Mouse (Mus musculus) kidney, postnatal 14 days (tissue): ENCODE measurements at regions not wholly inside any gene's neighbourhood (a gene's known extent, or its start where the extent isn't known, plus 50 kb on each side); places are given as distances from the start of the nearest gene placed in this dataset.

ENCODE experiments used
- DNase-seq: peaks from one replicate; pipeline ENCODE4 v3.0.0; 2022; ENCODE audit warnings: mixed read lengths

- no peak for DNase-seq
These were observed 128.8 kb upstream of the Dock1 start for GRCm38 (mm10) chr7:134541699-134542098.

- DNase-seq = no peak
These were observed 124.3 kb upstream of the Dock1 start for GRCm38 (mm10) chr7:134546187-134546586.

DNA sequence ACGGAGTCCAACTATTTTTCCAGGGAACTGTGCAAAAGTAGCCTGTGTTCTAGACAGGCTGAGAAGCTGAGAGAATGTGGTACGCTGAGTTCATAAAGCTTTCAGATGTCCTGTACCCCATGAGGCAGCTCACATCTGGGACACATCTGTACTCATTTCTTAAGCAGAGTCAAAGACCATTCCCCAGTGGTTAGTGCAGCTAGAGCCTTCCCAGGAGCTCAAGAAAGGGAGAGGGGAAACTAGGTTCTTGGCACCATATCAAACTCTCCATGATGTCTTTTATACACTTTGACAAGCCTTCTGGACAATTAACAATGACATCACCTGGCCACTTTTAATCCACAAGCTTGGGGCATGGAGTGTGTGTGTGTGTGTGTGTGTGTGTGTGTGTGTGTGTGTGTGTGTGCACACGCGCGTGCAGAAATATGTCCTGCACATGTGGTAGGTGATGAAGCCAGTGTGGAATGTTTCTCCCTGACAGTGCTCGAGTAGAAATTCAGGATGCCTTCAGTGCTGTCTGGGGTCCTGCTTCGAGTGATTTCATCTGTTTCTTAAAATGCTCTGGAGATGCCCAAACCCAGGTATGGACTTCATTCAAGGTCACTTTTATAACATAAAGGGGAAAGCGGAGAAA lies 121.1 kb upstream of the Dock1 start:
- no peak for DNase-seq

DNA sequence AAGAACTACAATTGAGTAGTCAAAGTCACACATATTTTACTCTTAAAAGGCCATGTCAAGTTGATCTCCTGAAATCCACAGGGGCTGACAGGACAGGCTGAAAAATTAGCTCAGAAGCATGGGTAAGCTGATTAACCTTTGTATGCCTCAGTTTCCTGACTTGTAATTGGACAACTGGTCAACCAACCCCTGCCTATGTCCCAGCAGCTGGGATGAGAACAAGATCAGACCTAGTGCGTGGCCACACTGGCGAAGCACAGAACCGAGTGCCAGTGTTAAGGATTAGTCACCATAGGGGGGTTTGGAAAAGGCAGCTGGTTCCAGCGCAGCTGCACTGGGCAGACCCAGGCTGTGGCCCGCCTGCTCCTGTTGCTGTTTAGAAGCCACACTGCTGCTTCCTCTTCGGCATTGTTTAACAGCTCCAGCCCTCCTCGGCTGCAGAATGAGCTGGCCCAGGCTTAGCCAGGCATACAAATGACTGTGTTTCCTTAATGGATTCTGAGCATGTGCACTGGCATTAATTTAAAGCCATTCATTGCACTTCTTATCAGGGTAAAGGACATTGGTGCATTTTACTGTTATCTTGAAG lies 120.1 kb upstream of the Dock1 start:
- DNase-seq = peak; percentile 42

DNA sequence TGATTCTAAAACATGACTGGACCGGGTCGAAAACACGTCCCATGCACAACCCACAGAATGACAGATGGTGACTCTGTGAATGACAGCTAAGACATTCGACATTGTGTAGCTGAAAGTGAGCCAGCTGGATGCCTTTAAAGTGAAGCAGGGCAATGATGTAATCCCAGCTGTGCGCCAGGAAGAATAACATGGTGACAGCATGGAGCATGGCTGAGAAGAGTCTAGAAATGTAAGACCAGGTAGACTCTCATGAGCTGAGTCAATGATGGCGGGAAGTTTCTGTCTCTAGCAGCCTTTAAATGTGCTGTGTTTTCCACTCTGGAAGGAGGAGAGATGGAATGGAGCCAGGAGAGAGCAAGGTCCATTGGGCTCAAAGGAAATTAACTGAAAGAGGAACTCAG lies 118.4 kb upstream of the Dock1 start:
- peak; percentile 78 for DNase-seq

DNA sequence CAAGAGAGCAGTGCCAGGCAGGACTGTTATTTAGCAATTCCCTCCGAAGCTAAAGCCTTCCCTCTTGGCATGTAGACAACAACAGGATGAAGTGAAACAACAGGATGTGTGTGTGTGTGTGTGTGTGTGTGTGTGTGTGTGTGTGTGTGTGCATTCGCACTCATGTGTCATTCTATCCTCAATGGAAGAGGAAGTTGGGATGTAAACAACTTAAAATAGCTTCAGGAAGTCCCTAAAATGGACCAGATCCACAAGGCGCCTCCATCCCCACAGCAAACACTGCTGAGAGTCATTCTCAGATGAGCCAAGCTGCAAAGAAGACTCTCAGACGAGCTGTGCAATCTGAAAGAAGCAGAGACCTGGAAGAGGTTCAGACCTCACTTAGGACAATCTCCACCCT lies 114.4 kb upstream of the Dock1 start:
- no peak for DNase-seq

DNA sequence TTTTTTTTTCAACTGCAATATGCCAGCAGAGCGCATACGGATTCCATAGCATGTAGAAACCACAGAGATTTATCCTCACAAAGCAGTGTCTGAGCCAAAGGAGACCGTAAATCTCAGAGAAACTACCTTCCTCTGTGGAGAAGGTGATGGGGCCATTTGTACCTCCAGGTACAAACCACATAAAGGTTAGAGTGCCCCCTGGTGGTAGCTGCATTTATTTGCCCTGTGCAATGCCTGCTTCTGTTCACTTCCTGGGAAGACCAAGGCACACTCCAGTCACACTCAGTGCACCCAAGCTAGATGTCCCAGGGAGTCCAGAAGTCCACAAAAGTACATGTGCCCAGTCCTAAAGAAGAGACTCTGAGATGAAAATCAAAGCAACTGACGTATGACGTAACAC lies 104.1 kb upstream of the Dock1 start:
- peak; percentile 78 for DNase-seq

GRCm38 (mm10) chr7:134569247-134569646 lies 101.2 kb upstream of the Dock1 start:
- DNase-seq = no peak

DNA sequence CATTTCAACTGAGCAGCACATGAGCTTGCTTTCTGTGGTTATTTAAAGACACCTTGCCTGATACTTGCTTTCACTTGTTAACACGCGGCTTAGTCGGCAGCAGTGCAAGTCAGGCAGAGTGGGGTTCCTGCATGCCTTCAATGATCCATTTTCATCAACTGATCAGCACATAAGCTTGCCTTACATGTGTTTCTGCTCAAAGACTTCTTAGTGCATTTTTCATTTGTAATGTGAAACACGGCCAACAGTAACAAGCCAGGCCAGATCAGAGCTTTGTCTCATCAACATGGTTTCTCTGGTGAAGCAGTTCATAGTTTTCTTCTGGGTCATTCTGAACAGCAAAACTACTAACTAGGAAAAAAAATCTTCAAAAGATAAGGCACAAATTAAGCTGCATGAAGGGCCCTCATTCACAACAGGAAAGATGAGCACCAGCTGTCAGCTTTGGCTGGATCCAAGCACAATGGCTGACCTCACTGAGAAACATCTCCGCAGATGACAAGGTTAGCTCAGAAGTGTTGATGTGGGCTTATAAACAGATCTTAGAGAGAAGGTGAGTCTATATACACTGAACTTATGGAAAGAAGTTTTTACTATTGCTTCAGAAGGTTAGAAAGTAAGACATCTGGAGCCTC lies 100.2 kb upstream of the Dock1 start:
- peak; percentile 20 for DNase-seq

DNA sequence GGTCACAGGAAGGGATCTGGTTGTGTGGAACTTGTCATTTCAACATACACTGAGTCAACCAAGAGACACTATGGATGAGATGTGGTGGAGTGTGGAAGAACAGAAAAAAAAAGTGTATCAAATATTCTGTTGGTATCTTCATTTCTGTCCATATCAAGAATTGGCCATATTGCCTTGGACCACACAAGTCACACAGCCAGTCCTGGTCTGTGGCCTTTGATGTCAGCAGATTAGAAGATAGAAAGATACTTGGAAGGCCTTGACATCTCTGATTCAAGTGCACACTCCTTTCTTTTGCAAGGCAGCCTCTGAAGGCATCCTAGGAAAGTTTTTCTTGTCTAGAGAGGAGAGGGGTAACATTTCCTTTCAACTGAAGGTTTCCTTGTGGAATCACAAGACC lies 88.7 kb upstream of the Dock1 start:
- DNase-seq = no peak

DNA sequence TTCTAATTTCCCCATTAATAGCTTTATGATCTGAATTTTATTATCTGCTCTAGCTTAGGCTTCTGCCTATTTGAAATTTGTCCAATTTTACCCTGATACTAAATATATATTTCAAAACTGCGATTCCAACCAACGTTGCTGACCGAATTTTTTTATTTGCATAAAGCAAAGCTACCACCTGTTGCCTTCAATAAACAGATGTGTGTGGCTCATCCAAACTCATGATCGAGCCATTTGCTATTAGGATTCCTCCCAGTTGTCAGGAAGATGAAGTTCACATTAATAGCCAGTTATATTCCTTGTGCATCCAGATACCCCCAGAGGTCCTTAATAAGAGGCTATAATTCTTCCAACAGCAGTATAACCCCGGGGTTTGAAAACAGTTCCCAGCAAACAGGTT lies 85.0 kb upstream of the Dock1 start:
- DNase-seq = no peak

DNA sequence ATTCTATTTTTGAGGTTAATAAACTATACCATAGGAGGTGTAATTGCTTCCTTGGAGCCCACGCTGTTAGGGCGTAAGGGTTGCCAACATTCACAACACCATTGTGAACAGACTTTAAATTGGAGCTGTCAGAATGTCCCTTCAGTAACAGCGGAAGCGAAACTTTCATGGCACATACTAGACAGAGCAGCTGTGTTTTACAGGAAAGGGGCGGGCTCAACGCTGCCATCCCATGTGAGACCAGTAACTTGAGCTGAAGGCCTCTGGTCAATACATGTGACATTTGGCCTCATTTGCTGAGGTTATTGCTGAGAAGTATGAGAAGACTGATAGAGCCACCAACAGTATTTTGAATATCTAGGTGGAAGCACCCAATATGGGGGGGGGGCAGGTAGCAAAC lies 83.5 kb upstream of the Dock1 start:
- no peak for DNase-seq

- DNase-seq = no peak
These were observed 62.6 kb upstream of the Dock1 start for GRCm38 (mm10) chr7:134607886-134608285.

GRCm38 (mm10) chr7:134610159-134610558 lies 60.3 kb upstream of the Dock1 start:
- peak; percentile 74 for DNase-seq

- DNase-seq = peak; percentile 29
These were observed 59.1 kb upstream of the Dock1 start for GRCm38 (mm10) chr7:134611371-134611770.

DNA sequence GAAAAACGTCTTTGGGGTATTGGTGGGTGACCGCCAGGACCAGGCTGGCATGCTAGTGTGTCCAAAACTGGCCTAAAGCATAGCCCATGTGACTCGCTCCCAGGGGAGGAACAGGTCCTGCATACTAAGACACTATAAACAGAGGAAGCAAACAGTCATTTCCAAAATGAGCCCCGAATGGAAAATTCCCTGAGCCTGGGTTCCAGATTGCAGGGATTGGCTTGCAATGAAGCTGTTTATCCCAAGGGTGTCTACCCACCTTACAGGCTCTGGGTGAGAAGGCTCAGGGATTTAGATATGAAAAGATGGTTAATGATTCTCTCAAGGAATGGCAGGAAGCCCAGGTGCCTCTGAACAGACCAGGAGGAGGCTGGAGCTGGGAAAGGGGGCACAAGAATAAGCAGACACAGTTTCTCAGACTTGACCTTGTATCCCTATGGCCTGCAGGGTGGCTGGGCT lies 58.2 kb upstream of the Dock1 start:
- DNase-seq = peak; percentile 85

DNA sequence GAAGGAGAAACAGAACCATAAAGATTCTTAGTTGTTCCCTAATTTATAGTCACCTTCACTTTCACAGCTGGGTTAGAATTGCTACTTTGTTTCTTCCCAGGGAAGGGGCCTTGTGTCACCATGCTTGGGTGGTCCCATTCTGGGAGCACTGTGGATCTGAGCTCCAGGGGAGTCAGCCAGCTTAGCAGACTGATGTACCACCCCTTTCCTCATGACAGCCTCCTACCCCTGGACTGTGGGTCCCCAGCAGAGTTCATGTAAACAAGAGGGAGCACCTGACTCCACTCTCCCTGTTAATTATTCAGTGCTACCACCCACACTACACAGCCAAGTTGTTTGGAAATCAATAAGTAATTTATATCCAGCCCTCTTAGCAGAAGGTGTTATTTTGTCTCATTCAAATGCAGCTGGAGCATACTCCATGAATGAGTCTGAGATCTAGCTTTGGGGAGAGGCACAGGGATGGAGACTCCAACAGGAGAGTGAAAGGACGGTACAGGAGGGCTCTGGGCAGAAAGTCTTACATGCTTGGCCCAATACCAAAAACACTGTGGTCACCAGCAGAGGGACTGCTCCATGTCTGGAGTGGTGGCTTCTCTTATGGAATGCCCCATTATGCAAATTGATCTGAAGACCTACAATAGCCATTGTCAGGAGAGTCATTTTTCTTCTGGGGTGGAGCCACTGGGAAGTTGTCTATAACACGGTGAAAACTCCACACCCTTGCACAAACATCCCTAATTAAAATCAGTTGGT lies 51.1 kb upstream of the Dock1 start:
- peak; percentile 32 for DNase-seq

DNA sequence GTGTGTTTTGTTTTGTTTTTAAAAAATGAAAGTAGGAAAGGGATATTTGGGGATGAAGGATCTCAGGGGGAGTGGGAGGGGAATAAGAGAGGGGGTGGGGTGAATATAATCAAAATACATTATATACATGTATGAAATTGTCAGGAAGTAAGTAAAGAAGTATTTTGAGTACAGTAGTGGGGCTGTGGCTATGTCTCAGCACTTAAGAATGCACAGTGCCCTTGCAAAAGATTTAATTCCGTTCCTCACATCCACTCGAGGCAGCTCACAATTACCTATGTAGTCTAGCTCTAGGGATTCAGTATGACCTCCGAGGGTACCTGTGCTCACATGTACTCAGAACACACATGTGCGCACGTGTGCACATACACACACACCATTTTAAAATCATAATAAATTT lies 50.4 kb upstream of the Dock1 start:
- DNase-seq = no peak
